Mouse (Mus musculus): ENCODE measurements around the gene Itpr2. TPM values are rescaled to one million over a fixed set of nuclear protein-coding genes. Genes with fewer than 3 reads are reported as not detected.

Gene Itpr2
- total RNA-seq, 2 experiments from 2014 or later = 30.1 to 34.3 TPM

GRCm38 (mm10) chr6:146246368-146246767 is 255.7 kb downstream of the Itpr2 start:
- intact Hi-C loops (cut with DNase I) = no loop called here
- no peak for DNase-seq

GRCm38 (mm10) chr6:146245888-146246287 is 256.1 kb downstream of the Itpr2 start:
- no peak for DNase-seq
- intact Hi-C loops (cut with DNase I) = no loop called here

GRCm38 (mm10) chr6:146243068-146243467 is 259.0 kb downstream of the Itpr2 start:
- intact Hi-C loops (cut with DNase I) = no loop called here
- no peak for DNase-seq

- DNase-seq = no peak
- intact Hi-C loops (cut with DNase I) = no loop called here
Observed at GRCm38 (mm10) chr6:146241336-146241735, 260.7 kb downstream of the Itpr2 start.

- no peak for DNase-seq
- intact Hi-C loops (cut with DNase I) = no loop called here
Observed at GRCm38 (mm10) chr6:146235165-146235564, 266.9 kb downstream of the Itpr2 start.

- intact Hi-C loops (cut with DNase I) = no loop called here
- DNase-seq = no peak
Observed at GRCm38 (mm10) chr6:146234417-146234816, 267.6 kb downstream of the Itpr2 start.

GRCm38 (mm10) chr6:146230903-146231302 is 271.1 kb downstream of the Itpr2 start:
- DNase-seq = no peak
- intact Hi-C loops (cut with DNase I) = no loop called here

GRCm38 (mm10) chr6:146230373-146230788 is 271.6 kb downstream of the Itpr2 start:
- intact Hi-C loops (cut with DNase I) = no loop called here
- DNase-seq = no peak

GRCm38 (mm10) chr6:146229967-146230366 is 272.1 kb downstream of the Itpr2 start:
- intact Hi-C loops (cut with DNase I) = no loop called here
- no peak for DNase-seq

GRCm38 (mm10) chr6:146229519-146229918 is 272.5 kb downstream of the Itpr2 start:
- intact Hi-C loops (cut with DNase I) = no loop called here
- no peak for DNase-seq

GRCm38 (mm10) chr6:146228048-146228447 is 274.0 kb downstream of the Itpr2 start:
- intact Hi-C loops (cut with DNase I) = no loop called here
- no peak for DNase-seq

GRCm38 (mm10) chr6:146222403-146223063 is 279.5 kb downstream of the Itpr2 start:
- intact Hi-C loops (cut with DNase I) = no loop called here
- no peak for DNase-seq

GRCm38 (mm10) chr6:146221371-146222336 is 280.4 kb downstream of the Itpr2 start:
- no peak for DNase-seq
- intact Hi-C loops (cut with DNase I) = no loop called here

- intact Hi-C loops (cut with DNase I) = no loop called here
- DNase-seq = no peak
Observed at GRCm38 (mm10) chr6:146220071-146220470, 282.0 kb downstream of the Itpr2 start.

- intact Hi-C loops (cut with DNase I) = no loop called here
- no peak for DNase-seq
Observed at GRCm38 (mm10) chr6:146219534-146219933, 282.5 kb downstream of the Itpr2 start.

GRCm38 (mm10) chr6:146215302-146215701 is 286.7 kb downstream of the Itpr2 start:
- intact Hi-C loops (cut with DNase I) = no loop called here
- DNase-seq = no peak

GRCm38 (mm10) chr6:146212339-146212738 is 289.7 kb downstream of the Itpr2 start:
- intact Hi-C loops (cut with DNase I) = no loop called here
- DNase-seq = no peak

- intact Hi-C loops (cut with DNase I) = no loop called here
- DNase-seq = no peak
Observed at GRCm38 (mm10) chr6:146211233-146211632, 290.8 kb downstream of the Itpr2 start.

- intact Hi-C loops (cut with DNase I) = no loop called here
- DNase-seq = peak in 1 of 2 experiments; percentile 23
Observed at GRCm38 (mm10) chr6:146208983-146209382, 293.0 kb downstream of the Itpr2 start.

- intact Hi-C loops (cut with DNase I) = no loop called here
Observed at GRCm38 (mm10) chr6:146207204-146207959, 294.6 kb downstream of the Itpr2 start.

GRCm38 (mm10) chr6:146205136-146205535 is 296.9 kb downstream of the Itpr2 start:
- intact Hi-C loops (cut with DNase I) = no loop called here
- DNase-seq = no peak

More at GRCm38 (mm10) chr6:146207204-146207959, 294.6 kb downstream of the Itpr2 start:
- peak in 1 of 2 experiments; percentile 18 for DNase-seq
